Mouse (Mus musculus): Measurements from ENCODE around the gene Isoc2b. TPM values are rescaled to one million over a fixed set of nuclear protein-coding genes. Genes with fewer than 3 reads are reported as not detected.

Isoc2b gene
- polyA plus RNA-seq (2016; fragmentation: Nextera tagmentation; extraction: Ambion mirVana): 4.8 and 5.4 TPM in 2 replicates

DNA sequence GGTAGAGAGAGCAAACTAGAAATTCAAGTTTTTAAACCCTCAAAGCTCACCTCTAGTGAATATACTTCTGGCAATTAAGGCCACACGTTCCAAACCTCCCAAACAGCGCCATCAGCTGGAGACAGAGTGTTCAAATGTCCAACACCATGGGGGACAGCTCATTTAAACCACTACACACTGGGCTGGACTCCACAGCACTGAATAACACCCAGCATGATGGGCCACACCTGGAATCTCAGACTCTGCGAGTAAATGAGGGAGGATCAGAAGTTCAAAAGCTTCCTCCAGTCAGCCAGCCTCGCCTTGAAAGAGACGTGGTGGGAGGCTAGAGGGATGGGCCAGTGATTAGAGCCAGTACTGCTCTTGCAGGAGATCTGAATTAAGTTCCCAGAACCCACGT lies at the start of gene Isoc2b:
Gene Isoc2b, minus strand, starts transcription at position 126 of the 400 bp plus-strand sequence.
- peaks cover 9% of the 10 kb centered on the region for H3K4me1 ChIP-seq
- no peaks in the 10 kb centered on the region for H3K9me3 ChIP-seq
- no peak within 1 kb of the TSS for H3K4me2 ChIP-seq (replicated peaks)
- no peak within 1 kb of the TSS for H3K4me3 ChIP-seq
- no peaks in the 10 kb centered on the region for H3K36me3 ChIP-seq
- no peak within 1 kb of the TSS for H3K9ac ChIP-seq
- H3K27ac ChIP-seq: no peak within 1 kb of the TSS
- no peak for ATAC-seq (ENCODE audit: low FRiP score, low read depth)
- H3K27me3 ChIP-seq (replicated peaks): no peaks in the 10 kb centered on the region
- 57% methylated on average over 6 of the region's 6 CpGs for WGBS

DNA sequence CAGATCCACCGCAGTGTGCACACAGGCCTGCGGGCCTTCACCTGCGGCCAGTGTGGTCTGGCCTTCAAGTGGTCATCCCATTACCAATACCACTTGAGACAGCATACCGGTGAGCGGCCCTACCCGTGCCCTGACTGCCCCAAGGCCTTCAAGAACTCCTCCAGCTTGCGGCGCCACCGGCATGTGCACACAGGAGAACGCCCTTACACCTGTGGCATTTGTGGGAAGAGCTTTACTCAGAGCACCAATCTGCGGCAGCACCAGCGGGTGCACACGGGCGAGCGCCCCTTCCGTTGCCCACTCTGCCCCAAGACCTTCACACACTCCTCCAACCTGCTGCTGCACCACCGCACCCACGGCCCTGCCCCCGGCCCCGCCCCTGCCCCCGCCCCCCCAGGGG lies 49.0 kb upstream of the Isoc2b start:
- no peak overlapping the region for H3K9ac ChIP-seq
- no peaks in the 10 kb centered on the region for H3K27me3 ChIP-seq (replicated peaks)
- H3K4me1 ChIP-seq: peaks cover 49% of the 10 kb centered on the region
- peaks cover 39% of the 10 kb centered on the region for H3K36me3 ChIP-seq
- WGBS: 86% methylated on average over 21 of the region's 21 CpGs
- no peak overlapping the region for H3K4me2 ChIP-seq (replicated peaks)
- H3K4me3 ChIP-seq: no peak overlapping the region
- no peak overlapping the region for H3K27ac ChIP-seq
- no peaks in the 10 kb centered on the region for H3K9me3 ChIP-seq
- no peak for ATAC-seq (ENCODE audit: low FRiP score, low read depth)

GRCm38 (mm10) chr7:4918681-4919080 lies 48.6 kb upstream of the Isoc2b start:
- no peak overlapping the region for H3K4me3 ChIP-seq
- no peak overlapping the region for H3K4me2 ChIP-seq (replicated peaks)
- whole genome bisulfite sequencing: 94% methylated on average over 15 of the region's 15 CpGs
- ATAC-seq (ENCODE audit: low FRiP score, low read depth): no peak
- H3K9ac ChIP-seq: no peak overlapping the region
- no peak overlapping the region for H3K27ac ChIP-seq
- H3K9me3 ChIP-seq: no peaks in the 10 kb centered on the region
- H3K4me1 ChIP-seq: peaks cover 45% of the 10 kb centered on the region
- H3K36me3 ChIP-seq: peaks cover 39% of the 10 kb centered on the region
- H3K27me3 ChIP-seq (replicated peaks): no peaks in the 10 kb centered on the region

GRCm38 (mm10) chr7:4917494-4917893 lies 47.4 kb upstream of the Isoc2b start:
- Histone ChIP-seq H3K27me3 (replicated peaks) (no peaks in the 10 kb centered on the region), H3K9me3 (no peaks in the 10 kb centered on the region), H3K27ac (no peak overlapping the region), H3K4me3 (no peak overlapping the region), H3K36me3 (peaks cover 39% of the 10 kb centered on the region), H3K9ac (0 out of 2 replicates have a peak overlapping the region, but pooled peaks have one; percentile 13), H3K4me2 (replicated peaks) (0 out of 2 replicates have a peak overlapping the region, but pooled peaks have one; percentile 1), H3K4me1 (peaks cover 33% of the 10 kb centered on the region)
- ATAC-seq (ENCODE audit: low FRiP score, low read depth): no peak
- 95% methylated on average over 2 of the region's 2 CpGs for WGBS

- Histone ChIP-seq H3K4me1 (peaks cover 17% of the 10 kb centered on the region), H3K9ac (peak overlapping the region; percentile 81), H3K27me3 (replicated peaks) (no peaks in the 10 kb centered on the region), H3K4me2 (replicated peaks) (peak overlapping the region; percentile 73), H3K9me3 (no peaks in the 10 kb centered on the region), H3K4me3 (peak overlapping the region; percentile 67), H3K27ac (peak overlapping the region; percentile 95), H3K36me3 (peaks cover 34% of the 10 kb centered on the region)
- ATAC-seq (ENCODE audit: low FRiP score, low read depth): peak; percentile 71
- WGBS: 14% methylated on average over 14 of the region's 14 CpGs
Measured at GRCm38 (mm10) chr7:4915669-4916416, 45.8 kb upstream of the Isoc2b start.

DNA sequence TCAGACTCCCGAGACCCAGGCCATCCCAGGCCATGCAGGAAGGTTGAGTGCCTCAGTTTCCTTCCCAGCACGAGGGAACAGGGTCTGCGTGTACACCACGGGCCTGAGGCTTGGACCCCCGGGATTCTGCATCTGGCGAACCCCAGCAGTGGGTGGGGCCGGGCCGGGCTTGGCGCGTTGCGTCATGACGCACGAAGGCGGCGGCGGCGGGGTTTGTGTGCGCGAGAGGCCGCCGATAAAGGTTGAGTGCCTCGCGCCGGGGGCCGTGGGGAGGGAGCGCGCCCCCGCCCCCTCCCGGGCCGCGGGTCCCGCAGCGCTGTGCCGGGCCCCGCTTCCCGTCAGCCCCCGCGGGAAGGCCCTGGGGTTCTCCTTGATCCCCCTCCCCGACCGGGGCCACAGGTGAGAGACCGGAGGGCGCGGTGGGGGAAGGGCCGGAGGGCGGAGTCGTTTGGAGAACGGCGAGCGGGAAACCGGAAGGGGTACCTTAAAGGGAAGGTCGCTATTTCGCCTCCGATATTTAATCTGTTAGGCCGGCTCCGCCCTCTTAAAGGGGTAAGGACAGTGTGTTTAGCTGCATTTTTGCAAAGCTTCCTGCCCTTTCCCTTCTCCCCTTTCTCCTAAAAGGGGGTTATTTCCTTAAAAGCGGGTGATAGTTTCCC lies 45.1 kb upstream of the Isoc2b start, which contains the start of gene Zfp628:
Gene Zfp628, plus strand, starts transcription at position 211 of the 659 bp plus-strand sequence.
- H3K36me3 ChIP-seq: peaks cover 27% of the 10 kb centered on the region
- H3K4me1 ChIP-seq: peaks cover 13% of the 10 kb centered on the region
- peak; percentile 88 for ATAC-seq (ENCODE audit: low FRiP score, low read depth)
- peak within 1 kb of the TSS; percentile 67 for H3K4me3 ChIP-seq
- under 1% methylated on average over 56 of the region's 56 CpGs for WGBS
- H3K9me3 ChIP-seq: no peaks in the 10 kb centered on the region
- H3K27ac ChIP-seq: peak within 1 kb of the TSS; percentile 95
- H3K4me2 ChIP-seq (replicated peaks): peak within 1 kb of the TSS; percentile 73
- H3K9ac ChIP-seq: peak within 1 kb of the TSS; percentile 81
- H3K27me3 ChIP-seq (replicated peaks): no peaks in the 10 kb centered on the region

DNA sequence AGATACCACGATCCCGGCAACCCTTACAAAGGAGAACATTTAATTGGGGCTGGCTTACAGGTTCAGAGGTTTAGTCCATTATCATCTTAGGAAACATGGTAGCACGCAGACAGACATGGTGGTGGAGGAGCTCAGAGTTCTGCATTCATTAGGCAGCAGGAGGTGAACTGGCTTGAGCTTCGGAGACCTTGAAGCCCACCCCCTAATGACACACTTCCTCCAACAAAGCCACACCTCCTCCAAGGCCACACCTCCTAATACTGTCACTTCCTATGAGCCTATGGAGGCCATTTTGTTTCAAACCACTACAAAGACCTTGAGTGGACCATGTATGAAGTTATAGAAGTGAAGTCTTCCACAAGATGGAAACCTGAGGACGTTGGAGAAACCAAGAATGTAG lies 42.2 kb upstream of the Isoc2b start:
- no peak for ATAC-seq (ENCODE audit: low FRiP score, low read depth)
- no peak overlapping the region for H3K4me2 ChIP-seq (replicated peaks)
- H3K9me3 ChIP-seq: no peaks in the 10 kb centered on the region
- no peak overlapping the region for H3K9ac ChIP-seq
- no peaks in the 10 kb centered on the region for H3K27me3 ChIP-seq (replicated peaks)
- no peaks in the 10 kb centered on the region for H3K36me3 ChIP-seq
- peaks cover 13% of the 10 kb centered on the region for H3K4me1 ChIP-seq
- WGBS: 62% methylated on average over 5 of the region's 5 CpGs
- no peak overlapping the region for H3K4me3 ChIP-seq
- H3K27ac ChIP-seq: no peak overlapping the region

DNA sequence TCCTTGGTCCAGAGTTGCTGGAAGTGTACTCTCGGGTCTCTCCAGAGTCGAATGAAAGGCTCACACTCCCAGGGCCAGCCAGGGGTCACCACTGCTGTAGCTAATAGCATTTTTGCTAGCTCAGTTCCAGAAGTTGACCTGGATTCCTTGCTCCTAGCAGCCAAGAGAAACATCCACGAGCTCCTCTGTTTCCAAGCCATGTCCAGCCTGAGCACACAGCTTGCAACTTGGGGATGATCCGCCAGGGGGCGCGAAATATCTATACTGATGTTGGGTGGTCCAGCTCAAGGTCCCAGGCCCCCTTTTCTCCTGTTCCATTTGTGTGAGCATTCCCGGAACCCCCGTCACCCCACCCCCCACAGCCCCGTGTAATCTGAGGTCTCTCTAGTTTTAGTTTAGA lies 41.5 kb upstream of the Isoc2b start:
- Histone ChIP-seq H3K27me3 (replicated peaks) (no peaks in the 10 kb centered on the region), H3K9me3 (no peaks in the 10 kb centered on the region), H3K4me3 (no peak overlapping the region), H3K9ac (no peak overlapping the region), H3K4me1 (peaks cover 6% of the 10 kb centered on the region; the same call in 1 of the 2 replicates), H3K4me2 (replicated peaks) (no peak overlapping the region), H3K27ac (no peak overlapping the region), H3K36me3 (no peaks in the 10 kb centered on the region)
- WGBS: 48% methylated on average over 9 of the region's 9 CpGs
- no peak for ATAC-seq (ENCODE audit: low FRiP score, low read depth)

- Histone ChIP-seq H3K4me2 (replicated peaks) (no peak within 1 kb of the TSS), H3K36me3 (no peaks in the 10 kb centered on the region), H3K4me1 (no peaks in the 10 kb centered on the region), H3K9me3 (no peaks in the 10 kb centered on the region), H3K4me3 (no peak within 1 kb of the TSS), H3K27me3 (replicated peaks) (no peaks in the 10 kb centered on the region), H3K9ac (no peak within 1 kb of the TSS; the same call in 1 of the 2 replicates), H3K27ac (no peak within 1 kb of the TSS)
- ATAC-seq (ENCODE audit: low FRiP score, low read depth): no peak
- 26% methylated on average over 10 of the region's 10 CpGs for WGBS
Measured at GRCm38 (mm10) chr7:4906466-4906950, 36.5 kb upstream of the Isoc2b start, which contains the start of gene Gm36210. TSS of gene Gm36210 (minus strand) at chr7:4906516.

DNA sequence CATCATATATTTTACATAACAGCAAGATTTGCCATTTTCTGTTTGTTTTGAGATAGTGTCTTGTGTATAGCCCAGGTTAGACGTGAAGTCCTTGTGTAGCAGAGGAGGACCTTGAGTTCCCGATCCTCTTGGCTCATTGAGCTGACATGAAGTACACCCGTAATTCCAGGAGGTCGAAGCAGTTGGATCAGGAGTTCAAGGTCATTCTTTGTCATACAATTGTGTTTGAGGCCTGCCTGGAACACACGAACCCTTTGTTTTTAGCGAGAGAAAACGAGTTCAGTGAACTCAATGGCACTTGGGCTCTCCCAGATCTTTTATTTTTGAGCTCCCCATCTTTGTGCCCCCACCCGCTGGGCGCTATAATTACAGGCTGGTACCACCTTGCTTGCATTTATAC lies 32.3 kb upstream of the Isoc2b start:
- H3K27me3 ChIP-seq (replicated peaks): peaks cover 7% of the 10 kb centered on the region; the same call in 1 of the 2 replicates
- no peak overlapping the region for H3K4me2 ChIP-seq (replicated peaks)
- H3K9me3 ChIP-seq: peaks cover 4% of the 10 kb centered on the region; the same call in 1 of the 2 replicates
- H3K36me3 ChIP-seq: no peaks in the 10 kb centered on the region
- no peak overlapping the region for H3K9ac ChIP-seq
- WGBS: 82% methylated on average over 9 of the region's 9 CpGs
- no peak overlapping the region for H3K27ac ChIP-seq
- no peak overlapping the region for H3K4me3 ChIP-seq
- peaks cover 4% of the 10 kb centered on the region; the same call in 1 of the 2 replicates for H3K4me1 ChIP-seq
- ATAC-seq (ENCODE audit: low FRiP score, low read depth): no peak

- Histone ChIP-seq H3K27ac (no peak overlapping the region), H3K9me3 (peaks cover 4% of the 10 kb centered on the region; the same call in 1 of the 2 replicates), H3K36me3 (no peaks in the 10 kb centered on the region), H3K4me1 (peaks cover 4% of the 10 kb centered on the region; the same call in 1 of the 2 replicates), H3K4me3 (no peak overlapping the region), H3K9ac (no peak overlapping the region), H3K4me2 (replicated peaks) (no peak overlapping the region), H3K27me3 (replicated peaks) (peaks cover 7% of the 10 kb centered on the region; the same call in 1 of the 2 replicates)
- WGBS: 49% methylated on average over 8 of the region's 8 CpGs
- ATAC-seq (ENCODE audit: low FRiP score, low read depth): no peak
Measured at GRCm38 (mm10) chr7:4901171-4901570, 31.1 kb upstream of the Isoc2b start.

DNA sequence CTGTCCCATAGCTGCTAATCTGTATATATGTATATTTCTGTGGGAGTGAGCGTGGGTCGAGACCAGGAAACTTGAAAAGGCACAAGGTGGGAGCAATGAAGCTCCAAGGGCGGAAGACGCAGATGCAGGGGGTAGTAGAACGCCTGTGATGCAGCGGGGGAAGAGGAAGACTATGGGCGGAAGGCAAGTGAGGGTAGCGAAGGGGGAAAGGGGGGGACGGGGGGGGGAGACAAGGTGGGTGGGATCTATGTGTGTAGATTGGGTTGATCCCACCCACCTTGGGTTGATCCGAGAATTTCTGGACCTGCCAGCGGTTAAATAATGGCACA lies 30.4 kb upstream of the Isoc2b start:
- ATAC-seq (ENCODE audit: low FRiP score, low read depth): no peak
- H3K9ac ChIP-seq: no peak overlapping the region
- peaks cover 4% of the 10 kb centered on the region; the same call in 1 of the 2 replicates for H3K4me1 ChIP-seq
- H3K4me2 ChIP-seq (replicated peaks): peak overlapping the region; percentile 54
- peaks cover 7% of the 10 kb centered on the region; the same call in 1 of the 2 replicates for H3K27me3 ChIP-seq (replicated peaks)
- 39% methylated on average over 11 of the region's 11 CpGs for WGBS
- H3K36me3 ChIP-seq: no peaks in the 10 kb centered on the region
- no peak overlapping the region for H3K4me3 ChIP-seq
- H3K27ac ChIP-seq: no peak overlapping the region
- peaks cover 4% of the 10 kb centered on the region; the same call in 1 of the 2 replicates for H3K9me3 ChIP-seq
